Comparison of ENCODE assay signal across 30 mouse cellular contexts in genomic region chr9:61393847-61394246, GRCm38 (mm10).
"Had no signal": no experiment of that assay in that cellular context is flagged by ENCODE, and none has a peak within 500 bp of the region (broad histone marks: within the 10 kb centered on the region; RNA-seq: fewer than 3 reads in every experiment).

No protein-coding gene starts in this region.

- H3K9ac ChIP-seq: heart, embryonic 12.5 days; heart, embryonic 13.5 days; heart, embryonic 15.5 days; hindbrain, embryonic 12.5 days; hindbrain, embryonic 13.5 days; hindbrain, embryonic 14.5 days; hindbrain, embryonic 15.5 days; intestine, embryonic 15.5 days; kidney, embryonic 15.5 days had no signal

- DNase-seq: heart, adult 18-20 months; heart, adult 2 months; heart, postnatal 10 days; heart, postnatal 14 days; heart, postnatal 36 days; heart, postnatal 4 days; kidney, adult 18-20 months; kidney, adult 8-10 months; kidney, postnatal 10 days; kidney, postnatal 25 days; layer of hippocampus, adult 9-11 months; layer of hippocampus, postnatal 36 days had no signal

- H3K9me3 ChIP-seq: heart, embryonic 10.5 days; heart, embryonic 12.5 days; heart, embryonic 13.5 days; heart, embryonic 15.5 days; hindbrain, embryonic 10.5 days; hindbrain, embryonic 12.5 days; hindbrain, embryonic 13.5 days; hindbrain, embryonic 15.5 days; intestine, embryonic 15.5 days; kidney, embryonic 15.5 days had no signal

- H3K27ac ChIP-seq: heart, adult 2 months; heart, embryonic 10.5 days; heart, embryonic 13.5 days; heart, embryonic 15.5 days; hindbrain, embryonic 10.5 days; hindbrain, embryonic 12.5 days; hindbrain, embryonic 13.5 days; hindbrain, embryonic 14.5 days; hindbrain, embryonic 15.5 days; hindbrain, postnatal 0 days; intestine, embryonic 15.5 days; kidney, embryonic 15.5 days; kidney, postnatal 0 days; layer of hippocampus, adult 2 months; left cerebral cortex, adult 2 months had no signal

- H3K27me3 ChIP-seq: intestine, embryonic 15.5 days had no signal

- H3K4me2 ChIP-seq: heart, embryonic 11.5 days; heart, embryonic 12.5 days; heart, embryonic 13.5 days; heart, embryonic 15.5 days; hindbrain, embryonic 12.5 days; hindbrain, embryonic 13.5 days; hindbrain, embryonic 14.5 days; hindbrain, embryonic 15.5 days; intestine, embryonic 15.5 days; kidney, embryonic 15.5 days had no signal

- H3K4me3 ChIP-seq: heart, adult 2 months; heart, embryonic 10.5 days; heart, embryonic 12.5 days; heart, embryonic 13.5 days; heart, embryonic 15.5 days; hindbrain, embryonic 10.5 days; hindbrain, embryonic 12.5 days; hindbrain, embryonic 13.5 days; hindbrain, embryonic 15.5 days; intestine, embryonic 15.5 days; kidney, embryonic 15.5 days; layer of hippocampus, adult 2 months; left cerebral cortex, adult 2 months had no signal

- ATAC-seq: hindbrain, embryonic 16.5 days; hindbrain, postnatal 0 days; inflammation-experienced regulatory T-cells, adult 6 months had no signal
